Mouse (Mus musculus): Measurements from ENCODE around the gene Mapk8.

- TF ChIP-seq HCFC1 (IDR thresholded peaks at IDR 0.05; ENCODE audit: borderline replicate concordance, insufficient read depth, low read length) (no peak), MAFK (IDR thresholded peaks at IDR 0.05; ENCODE audit: insufficient read depth, low read depth, low read length) (no peak), CHD2 (IDR thresholded peaks at IDR 0.05; ENCODE audit: low read depth, low read length) (no peak)
Measured at GRCm38 (mm10) chr14:33370056-33370455, 76.9 kb downstream of the Mapk8 start.
